Mouse (Mus musculus) gonadal fat pad, adult 2 months (tissue): ENCODE data around the gene Rhd. TPM values are rescaled to one million over a fixed set of nuclear protein-coding genes. Genes with fewer than 3 reads are reported as not detected.
A peak's percentile ranks its signal among the peaks of the same experiment; 100 is the strongest.
"Not testable (repeated sequence)": the region's sequence is repeated elsewhere in the genome, so short reads cannot be mapped to it uniquely, and the experiment has no call there.

Experiments used
- DNase-seq: peaks from one replicate; pipeline ENCODE4 v3.0.0-alpha.2; 2012; ENCODE audit warnings: low read depth
- polyA plus RNA-seq: library from polyadenylated mRNA; depleted of rRNA; stranded (reverse); fragments of >200 nt; gene quantifications from 2 replicates; pipeline ENCODE4 v1.2.3, GENCODE M21; 2012; rRNA removed

Rhd gene
- polyA plus RNA-seq: 0.13 and 0.22 TPM in 2 replicates

- DNase-seq: no peak
These were observed at the start of gene Rhd for GRCm38 (mm10) chr4:134863937-134864729. Gene Rhd (plus strand): TSS chr4:134864536.

- no peak for DNase-seq
These were observed 46.6 kb upstream of the Rhd start for GRCm38 (mm10) chr4:134817706-134818105.

- no peak for DNase-seq
These were observed 43.3 kb upstream of the Rhd start for GRCm38 (mm10) chr4:134821061-134821460.

GRCm38 (mm10) chr4:134823560-134823959, 40.8 kb upstream of the Rhd start:
- no peak for DNase-seq

- DNase-seq: not testable (repeated sequence)
These were observed 38.5 kb upstream of the Rhd start for GRCm38 (mm10) chr4:134825864-134826263.

- no peak for DNase-seq
These were observed 38.0 kb upstream of the Rhd start for GRCm38 (mm10) chr4:134826348-134826747.

- DNase-seq: no peak
These were observed 36.5 kb upstream of the Rhd start for GRCm38 (mm10) chr4:134827806-134828205.

GRCm38 (mm10) chr4:134831934-134832333, 32.4 kb upstream of the Rhd start:
- no peak for DNase-seq

- no peak for DNase-seq
These were observed 28.9 kb upstream of the Rhd start for GRCm38 (mm10) chr4:134835486-134835885.

- no peak for DNase-seq
These were observed 26.1 kb upstream of the Rhd start for GRCm38 (mm10) chr4:134838221-134838620.

GRCm38 (mm10) chr4:134838706-134839105, 25.6 kb upstream of the Rhd start:
- not testable (repeated sequence) for DNase-seq

- DNase-seq: no peak
These were observed 24.1 kb upstream of the Rhd start for GRCm38 (mm10) chr4:134840231-134840630.

- no peak for DNase-seq
These were observed 20.8 kb upstream of the Rhd start for GRCm38 (mm10) chr4:134843566-134843965.

- no peak for DNase-seq
These were observed 16.7 kb upstream of the Rhd start for GRCm38 (mm10) chr4:134847587-134847986.

GRCm38 (mm10) chr4:134850551-134850950, 13.8 kb upstream of the Rhd start:
- no peak for DNase-seq

GRCm38 (mm10) chr4:134851236-134851635, 13.1 kb upstream of the Rhd start:
- no peak for DNase-seq

- no peak for DNase-seq
These were observed 12.5 kb upstream of the Rhd start for GRCm38 (mm10) chr4:134851876-134852275.

GRCm38 (mm10) chr4:134852438-134853255, 11.7 kb upstream of the Rhd start:
- DNase-seq: no peak

GRCm38 (mm10) chr4:134853259-134853636, 11.1 kb upstream of the Rhd start, which contains the start of gene Maco1:
Gene Maco1 (minus strand): TSS chr4:134853345.
- DNase-seq: peak; percentile 91

- DNase-seq: no peak
These were observed 10.5 kb upstream of the Rhd start for GRCm38 (mm10) chr4:134853637-134854485.

- peak; percentile 68 for DNase-seq
These were observed 9.0 kb upstream of the Rhd start for GRCm38 (mm10) chr4:134855371-134855770.

GRCm38 (mm10) chr4:134856056-134856455, 8.3 kb upstream of the Rhd start:
- no peak for DNase-seq
